Mouse (Mus musculus): Measurements from ENCODE around the gene Ndufv1.
"Not testable (repeated sequence)": the region's sequence is repeated elsewhere in the genome, so short reads cannot be mapped to it uniquely, and the experiment has no call there.

Ndufv1 gene

GRCm38 (mm10) chr19:3967258-3967657, 45.3 kb downstream of the Ndufv1 start:
- DNase-seq = no peak

DNA sequence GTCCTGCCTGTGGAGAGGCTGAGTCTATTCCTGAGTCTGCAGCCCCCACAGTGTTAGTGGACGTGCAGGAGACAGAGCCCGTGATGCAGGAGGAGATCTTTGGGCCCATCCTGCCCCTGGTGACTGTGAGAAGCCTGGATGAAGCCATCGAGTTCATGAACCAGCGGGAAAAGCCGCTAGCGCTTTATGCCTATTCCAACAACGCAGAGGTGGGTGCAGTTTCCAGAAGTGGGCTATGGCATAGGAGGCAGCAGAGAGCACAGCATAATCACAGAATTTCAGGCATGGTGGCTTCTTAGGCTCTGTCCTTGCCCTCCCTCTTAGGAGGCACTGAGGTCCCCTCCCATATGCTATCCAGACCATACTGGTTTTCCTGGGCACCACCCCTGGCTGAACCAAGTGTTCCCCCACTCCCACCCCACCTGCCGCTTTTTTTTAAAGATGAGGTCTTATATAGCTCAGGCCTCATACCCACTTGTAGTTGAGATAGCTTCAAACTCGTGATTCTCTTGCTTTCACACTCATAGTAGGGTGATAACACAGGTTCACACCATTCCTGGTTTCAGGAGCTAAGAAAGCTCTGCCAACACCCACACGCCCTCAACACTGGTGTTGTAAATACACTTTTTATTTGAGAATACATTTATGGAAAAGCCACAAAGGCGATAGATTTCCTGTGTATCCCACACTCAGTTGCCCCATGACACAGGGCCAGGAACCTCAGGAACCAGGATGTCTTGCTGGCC, 46.1 kb downstream of the Ndufv1 start:
- no peak for DNase-seq

DNA sequence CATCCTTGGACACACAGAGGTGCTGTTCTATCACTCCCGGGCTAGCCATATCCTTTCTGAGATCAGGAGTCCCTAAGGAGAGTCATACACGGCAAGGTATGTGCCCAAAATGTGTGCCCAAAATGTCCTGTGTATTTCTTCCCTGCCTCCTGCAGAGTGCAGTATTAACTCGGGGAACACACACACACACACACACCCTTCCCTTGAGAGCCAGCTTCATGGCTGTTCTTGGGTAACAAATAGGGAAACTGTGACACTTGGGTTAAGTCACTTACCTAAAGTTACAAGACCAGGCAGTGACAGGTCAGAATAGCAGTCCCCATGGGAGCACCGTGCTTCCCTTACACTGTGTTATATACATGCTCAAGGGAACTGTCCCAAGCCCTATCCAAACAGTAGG, 48.6 kb downstream of the Ndufv1 start:
- no peak for DNase-seq

GRCm38 (mm10) chr19:3962469-3962868, 50.1 kb downstream of the Ndufv1 start:
- DNase-seq = peak in 1 of 2 experiments; percentile 56

GRCm38 (mm10) chr19:3961805-3962204, 50.8 kb downstream of the Ndufv1 start:
- DNase-seq = not testable (repeated sequence)

GRCm38 (mm10) chr19:3960211-3960610, 52.4 kb downstream of the Ndufv1 start:
- DNase-seq = peak; percentile 25 to 64

DNA sequence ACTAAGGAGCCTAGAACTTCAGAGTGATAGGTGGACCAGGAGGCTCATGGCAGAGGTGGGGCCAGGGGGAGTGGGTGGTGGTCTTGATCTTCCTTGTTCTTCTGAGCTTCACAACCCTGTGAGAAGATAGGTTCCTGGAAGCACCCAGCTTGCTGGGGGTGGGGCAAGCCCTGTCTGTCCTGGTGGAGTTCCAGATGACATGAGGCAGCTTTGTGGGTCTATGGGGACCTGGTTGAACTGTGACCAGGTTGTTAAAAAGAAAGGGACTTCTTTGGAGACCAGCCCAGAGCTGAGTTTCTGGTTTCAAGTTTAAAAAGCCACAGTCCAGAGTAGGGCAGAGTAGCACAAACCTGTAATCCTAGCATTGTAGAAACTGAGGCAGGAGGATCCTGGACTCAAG, 53.6 kb downstream of the Ndufv1 start:
- no peak for DNase-seq

GRCm38 (mm10) chr19:3958470-3958869, 54.1 kb downstream of the Ndufv1 start, which contains the start of gene Aldh3b3:
Gene Aldh3b3, plus strand, starts transcription at chr19:3958645.
- no peak for DNase-seq
